Mouse (Mus musculus) megakaryocyte, embryonic 14.5 days (primary cell): Measurements from ENCODE around the gene Itga5. TPM values are rescaled to one million over a fixed set of nuclear protein-coding genes. Genes with fewer than 3 reads are reported as not detected.

Experiments used
- H3K27me3 ChIP-seq: replicated peaks from 2 replicates; pipeline ENCODE3; 2012; ENCODE audit warnings: inconsistent platforms
- H3K36me3 ChIP-seq: replicated peaks from 2 replicates; pipeline ENCODE3; 2012; ENCODE audit warnings: low read length, inconsistent platforms, mixed read lengths
- H3K4me1 ChIP-seq: 2 replicates; pipeline ENCODE4 v1.6.1; 2012; ENCODE audit warnings: inconsistent platforms
- H3K4me3 ChIP-seq: replicated peaks from 2 replicates; pipeline ENCODE3; 2012; ENCODE audit warnings: moderate library complexity, mild to moderate bottlenecking, inconsistent platforms
- H3K9me3 ChIP-seq: 2 replicates; pipeline ENCODE4 v1.6.1; 2012; ENCODE audit warnings: inconsistent platforms
- FLI1 ChIP-seq: IDR thresholded peaks from 2 replicates; pipeline ENCODE4 v1.6.1; 2012; ENCODE audit warnings: low read length, inconsistent platforms, mixed read lengths
- GATA1 ChIP-seq: IDR thresholded peaks from 3 replicates; pipeline ENCODE4 v1.6.1; 2012; ENCODE audit warnings: mixed read lengths, low read length, inconsistent platforms, borderline replicate concordance
- polyA plus RNA-seq: library from polyadenylated mRNA; stranded (reverse); fragments of >175 nt; gene quantifications from 2 replicates; pipeline ENCODE4 v1.2.3, GENCODE M21; 2012; ENCODE audit warnings: low replicate concordance; ENCODE audit not compliant: insufficient read depth

Itga5 gene
- polyA plus RNA-seq, 1 experiment, result 20.5 TPM

DNA sequence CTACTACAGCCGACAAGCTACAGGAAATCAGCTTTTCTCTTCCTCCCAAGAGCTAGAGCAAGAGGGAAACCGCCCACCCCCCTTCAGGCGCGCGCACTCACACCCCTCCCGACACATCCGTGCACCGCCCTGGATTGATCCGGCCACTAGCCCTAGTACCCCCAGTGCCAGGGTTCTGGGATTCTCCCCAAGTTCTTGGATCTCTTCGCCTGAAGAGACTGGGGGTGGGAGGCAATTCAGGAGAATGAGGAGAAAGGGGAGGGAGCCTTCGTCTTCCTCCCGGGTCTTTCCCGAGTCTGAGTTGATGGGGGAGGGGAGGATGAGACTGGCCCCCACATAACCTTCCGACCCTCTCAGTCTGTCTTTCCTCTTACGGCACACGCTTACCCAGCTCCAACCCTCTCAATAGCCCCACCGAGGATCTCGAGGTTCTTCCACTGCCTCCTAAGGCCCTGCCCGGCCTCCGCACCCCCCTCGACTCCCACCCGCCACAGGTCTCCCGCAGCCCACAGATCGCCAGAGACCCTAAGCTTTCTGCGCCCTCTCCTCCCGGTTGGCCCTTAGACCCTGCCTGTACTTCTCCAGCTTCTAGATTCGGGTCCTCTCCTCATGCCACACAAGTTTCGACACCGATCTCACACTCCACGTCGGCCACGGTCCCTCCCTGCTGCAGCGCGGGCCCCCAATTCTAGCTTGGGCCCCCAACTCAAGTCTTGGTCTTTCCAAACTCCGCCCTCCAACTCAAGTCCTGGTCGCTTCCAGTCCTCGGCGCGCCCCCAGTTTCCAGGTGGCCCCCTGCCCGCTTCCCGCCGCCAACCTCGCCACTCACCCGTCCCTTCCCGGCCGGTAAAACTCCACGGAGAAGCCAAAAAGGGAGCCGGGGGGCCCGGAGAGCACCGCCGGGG lies 840 bp downstream of the Itga5 start:
- H3K36me3 ChIP-seq, result peaks cover 12% of the 10 kb centered on the region
- peaks cover 2% of the 10 kb centered on the region for H3K27me3 ChIP-seq
- TF ChIP-seq FLI1 (no peak), GATA1 (no peak)
- no peaks in the 10 kb centered on the region for H3K9me3 ChIP-seq
- peak overlapping the region; percentile 97 for H3K4me3 ChIP-seq
- peaks cover 88% of the 10 kb centered on the region for H3K4me1 ChIP-seq

DNA sequence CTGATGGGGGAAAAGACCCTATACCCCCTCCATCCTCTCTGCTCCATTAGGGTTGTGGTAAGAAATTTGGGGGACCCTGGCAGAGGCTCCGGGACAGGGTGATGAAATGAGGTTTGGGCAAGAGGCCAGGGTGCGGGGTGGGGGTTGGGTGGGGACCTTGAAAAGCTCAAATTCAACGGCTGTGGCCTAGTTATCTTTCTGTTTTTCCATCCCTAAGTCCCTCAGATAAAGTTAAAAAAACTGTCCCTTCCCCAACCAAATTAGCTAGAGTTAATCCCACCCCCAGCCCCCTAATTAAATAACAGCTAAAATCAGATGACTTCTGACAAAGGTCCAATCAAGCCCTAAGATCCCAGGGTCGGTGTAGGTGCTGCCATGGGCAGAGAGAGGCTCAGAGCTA lies 1.8 kb downstream of the Itga5 start:
- Histone ChIP-seq H3K4me1 (peaks cover 88% of the 10 kb centered on the region), H3K36me3 (peaks cover 19% of the 10 kb centered on the region), H3K9me3 (no peaks in the 10 kb centered on the region), H3K27me3 (peaks cover 2% of the 10 kb centered on the region), H3K4me3 (peak overlapping the region; percentile 97)
- TF ChIP-seq FLI1 (no peak), GATA1 (no peak)

DNA sequence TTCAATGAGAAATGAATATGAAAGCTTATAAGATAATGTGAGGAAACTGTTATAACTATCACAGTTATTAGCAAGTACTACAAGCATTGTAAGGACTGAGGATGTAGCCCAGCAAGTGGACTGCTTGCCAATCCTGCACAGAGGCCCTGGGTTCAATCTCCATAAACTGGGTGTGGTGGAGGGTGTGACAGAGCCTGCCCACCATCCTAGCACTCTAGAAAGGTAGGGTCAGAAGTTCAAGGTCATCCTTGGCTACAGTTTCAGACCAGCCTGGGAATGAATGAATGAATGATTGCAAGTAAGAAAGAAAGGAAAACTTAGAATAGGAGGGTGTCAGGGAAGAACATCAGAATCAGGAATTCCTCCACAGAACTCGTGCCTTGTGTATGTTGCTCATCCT lies 2.8 kb downstream of the Itga5 start:
- Histone ChIP-seq H3K4me1 (peaks cover 90% of the 10 kb centered on the region), H3K36me3 (peaks cover 20% of the 10 kb centered on the region), H3K4me3 (no peak overlapping the region), H3K27me3 (peaks cover 2% of the 10 kb centered on the region), H3K9me3 (no peaks in the 10 kb centered on the region)
- TF ChIP-seq FLI1 (no peak), GATA1 (no peak)

DNA sequence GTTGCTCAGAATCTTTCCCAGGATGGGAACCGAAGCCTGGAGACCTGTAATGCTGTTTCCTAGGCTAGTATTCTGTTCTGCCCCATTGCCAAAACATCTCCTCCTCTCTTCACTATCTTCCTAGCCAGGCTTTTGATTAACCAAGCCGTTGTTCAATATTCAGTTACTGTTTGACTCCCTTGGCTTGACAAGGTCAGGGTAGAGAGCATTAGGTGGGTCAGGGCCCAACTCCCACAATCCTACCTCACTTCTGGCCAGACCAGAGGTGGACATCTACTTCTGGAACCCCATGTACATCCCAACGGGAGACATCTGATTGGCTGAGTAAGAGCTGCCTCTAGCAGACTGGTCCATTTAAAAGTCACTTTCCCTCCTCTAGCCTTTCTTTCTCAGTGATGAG lies 3.6 kb downstream of the Itga5 start:
- no peaks in the 10 kb centered on the region for H3K9me3 ChIP-seq
- no peak overlapping the region for H3K4me3 ChIP-seq
- TF ChIP-seq FLI1 (no peak), GATA1 (no peak)
- no peaks in the 10 kb centered on the region for H3K27me3 ChIP-seq
- peaks cover 93% of the 10 kb centered on the region for H3K4me1 ChIP-seq
- H3K36me3 ChIP-seq, result peaks cover 25% of the 10 kb centered on the region

DNA sequence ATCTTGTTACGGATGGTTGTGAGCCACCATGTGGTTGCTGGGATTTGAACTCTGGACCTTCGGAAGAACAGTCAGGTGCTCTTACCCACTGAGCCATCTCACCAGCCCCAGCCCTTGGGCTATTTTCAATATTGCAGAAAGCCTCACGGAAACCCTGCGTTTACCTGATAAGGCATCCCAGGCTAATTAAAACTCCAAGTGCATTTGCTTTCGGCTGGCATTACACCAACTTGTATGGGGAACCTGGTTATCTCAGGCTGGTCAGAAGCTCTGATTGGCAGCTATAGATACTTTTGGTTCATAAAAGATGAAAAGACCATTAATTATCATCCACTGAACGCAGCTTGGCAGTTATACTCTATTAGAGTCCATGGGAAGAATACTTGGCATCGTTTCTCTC lies 4.2 kb downstream of the Itga5 start:
- TF ChIP-seq GATA1 (no peak), FLI1 (no peak)
- Histone ChIP-seq H3K4me1 (peaks cover 93% of the 10 kb centered on the region), H3K36me3 (peaks cover 31% of the 10 kb centered on the region), H3K4me3 (no peak overlapping the region), H3K27me3 (no peaks in the 10 kb centered on the region), H3K9me3 (no peaks in the 10 kb centered on the region)

DNA sequence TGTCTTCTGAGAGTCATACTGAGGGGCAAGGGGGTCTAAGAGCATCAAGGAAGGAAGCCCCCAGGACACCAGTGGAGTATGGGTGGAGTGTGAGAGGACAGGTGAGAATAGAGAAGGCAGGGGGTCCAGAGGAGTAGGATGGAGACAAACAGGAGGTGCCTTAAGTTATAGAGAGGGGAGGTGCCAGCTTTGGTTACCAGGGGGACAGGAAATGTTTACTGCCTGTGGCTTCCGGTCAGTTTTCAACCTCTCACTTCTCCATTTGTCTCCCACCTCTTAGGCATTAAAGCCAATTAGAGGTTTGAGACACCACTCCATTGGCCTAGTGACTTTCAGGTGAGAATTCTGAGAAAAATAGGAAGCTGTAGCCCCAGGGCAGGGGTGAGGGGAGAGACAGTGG lies 5.3 kb downstream of the Itga5 start:
- no peaks in the 10 kb centered on the region for H3K27me3 ChIP-seq
- TF ChIP-seq GATA1 (no peak), FLI1 (no peak)
- H3K4me3 ChIP-seq, result peak overlapping the region; percentile 69
- peaks cover 94% of the 10 kb centered on the region for H3K4me1 ChIP-seq
- H3K9me3 ChIP-seq, result no peaks in the 10 kb centered on the region
- H3K36me3 ChIP-seq, result peaks cover 41% of the 10 kb centered on the region

DNA sequence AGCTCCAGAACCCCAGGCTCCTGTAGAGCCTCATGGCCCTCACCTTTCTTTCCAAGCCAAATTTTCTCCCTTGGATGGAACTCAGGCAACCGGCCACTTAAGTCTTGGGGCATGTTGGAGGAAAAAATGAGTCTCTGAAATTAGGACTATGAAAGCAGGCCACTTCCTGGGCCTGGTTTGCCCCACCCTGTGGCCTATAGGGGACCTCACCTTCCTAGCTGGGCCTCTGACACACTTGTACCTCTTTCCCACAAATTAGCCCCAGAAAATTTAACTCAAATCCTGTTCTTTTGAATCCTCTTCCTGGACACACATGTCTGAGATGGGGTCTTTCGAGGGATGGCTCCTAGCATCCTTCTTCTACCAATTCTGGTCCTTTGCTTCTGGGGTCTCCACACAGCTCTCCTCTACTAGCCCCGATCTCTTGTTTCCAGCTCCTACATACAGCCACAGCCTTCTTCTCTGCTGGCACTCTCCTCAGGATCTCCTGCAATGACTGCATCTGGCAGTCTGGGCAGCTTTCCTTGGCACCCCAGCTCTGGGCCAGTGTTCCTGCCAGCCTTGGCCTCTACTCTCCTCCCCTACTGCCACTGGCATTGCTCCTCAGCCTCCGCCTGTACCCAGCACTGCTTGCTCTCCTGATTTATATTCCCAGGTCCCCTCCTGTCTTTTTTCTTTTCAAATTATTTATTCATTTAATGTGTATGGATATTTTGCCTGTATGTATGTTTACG lies 6.5 kb downstream of the Itga5 start:
- no peaks in the 10 kb centered on the region for H3K27me3 ChIP-seq
- no peaks in the 10 kb centered on the region for H3K9me3 ChIP-seq
- H3K36me3 ChIP-seq, result peaks cover 54% of the 10 kb centered on the region
- no peak overlapping the region for H3K4me3 ChIP-seq
- TF ChIP-seq GATA1 (no peak), FLI1 (no peak)
- H3K4me1 ChIP-seq, result peaks cover 92% of the 10 kb centered on the region

DNA sequence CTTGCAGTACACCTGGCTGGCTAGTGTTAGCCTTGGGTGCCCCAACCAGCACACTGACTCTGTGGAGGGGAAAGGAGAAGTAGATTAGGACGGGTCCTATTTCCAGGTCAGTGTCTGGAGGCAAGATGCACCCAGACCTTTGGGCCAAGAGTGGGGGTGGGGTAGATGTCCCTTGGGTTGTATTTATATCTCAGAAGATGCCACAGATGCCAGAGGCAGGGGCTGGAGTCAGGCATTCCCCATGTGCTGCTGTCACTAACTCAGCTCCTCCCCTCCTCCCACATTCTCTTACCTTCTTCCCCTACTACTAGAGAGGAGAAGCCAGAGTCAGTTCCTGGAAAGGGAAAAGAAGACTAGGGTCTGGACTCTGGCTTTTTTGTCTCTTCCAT lies 7.4 kb downstream of the Itga5 start:
- H3K4me1 ChIP-seq, result peaks cover 87% of the 10 kb centered on the region
- no peaks in the 10 kb centered on the region for H3K27me3 ChIP-seq
- no peaks in the 10 kb centered on the region for H3K9me3 ChIP-seq
- peaks cover 63% of the 10 kb centered on the region for H3K36me3 ChIP-seq
- TF ChIP-seq FLI1 (no peak), GATA1 (no peak)
- peak overlapping the region; percentile 83 for H3K4me3 ChIP-seq

DNA sequence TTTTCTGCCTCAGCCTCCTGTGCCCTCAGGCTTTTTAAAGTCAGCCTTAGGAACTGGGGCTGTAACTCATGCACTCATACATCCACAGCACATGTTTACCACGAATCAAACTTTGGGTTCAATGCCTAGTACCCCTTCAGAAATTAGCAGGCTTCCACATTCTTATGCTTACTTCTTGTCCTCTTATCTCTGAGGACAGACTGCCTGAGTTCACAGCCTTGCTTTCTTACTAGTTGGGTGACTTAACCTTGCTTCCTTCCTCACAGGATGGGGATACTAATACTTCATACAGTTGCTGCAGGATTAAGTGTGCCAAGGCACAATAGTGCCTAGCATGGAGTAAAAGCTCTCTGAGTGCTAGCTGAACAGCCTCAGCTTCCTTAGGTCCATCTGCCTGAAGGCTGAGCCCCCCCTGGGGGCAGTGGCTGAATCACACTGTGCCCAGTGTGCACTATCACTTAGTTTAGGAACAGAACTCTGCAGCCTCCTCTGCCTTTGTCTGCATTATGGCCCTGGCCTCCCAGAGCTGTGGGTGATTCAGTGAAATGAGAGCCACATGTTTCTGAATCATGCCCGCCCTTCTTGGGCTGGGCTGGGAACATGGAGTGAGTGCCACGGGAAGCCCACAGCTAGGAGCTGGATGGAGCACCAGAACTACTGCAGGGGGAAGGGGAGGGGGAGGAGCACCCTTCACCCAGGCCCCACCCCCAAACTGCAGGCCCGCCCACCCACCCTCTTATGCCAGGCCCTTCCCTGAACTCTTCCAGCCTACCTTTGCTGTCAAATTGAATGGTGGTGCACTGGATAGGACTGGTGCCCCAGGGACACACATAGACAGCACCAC lies 8.1 kb downstream of the Itga5 start:
- Histone ChIP-seq H3K4me3 (peak overlapping the region; percentile 83), H3K9me3 (no peaks in the 10 kb centered on the region), H3K27me3 (no peaks in the 10 kb centered on the region), H3K4me1 (peaks cover 87% of the 10 kb centered on the region), H3K36me3 (peaks cover 69% of the 10 kb centered on the region)
- TF ChIP-seq FLI1 (no peak), GATA1 (no peak; the same call in 2 of the 3 replicates)
